Mouse (Mus musculus): ENCODE results near the gene Kirrel3. TPM values are rescaled to one million over a fixed set of nuclear protein-coding genes. Genes with fewer than 3 reads are reported as not detected.

Gene Kirrel3
- total RNA-seq (2021), result under 1 TPM; 0.50 to 0.61 TPM
- long read RNA-seq, experiment 1, partial matches to known transcripts, result 0 of 1 reads
- long read RNA-seq, experiment 1, other reads (novel, unspliced or antisense), result 1 of 1 reads
- long read RNA-seq, experiment 2, result 0 reads

- peak; percentile 50 to 51 for DNase-seq (ENCODE audit: low spot score in 2 of 2)
Measured at GRCm38 (mm10) chr9:34485759-34486431, at the start of gene Kirrel3. TSS of gene Kirrel3 (plus strand) at chr9:34485894.

- DNase-seq (ENCODE audit: low spot score in 2 of 2), result no peak
Measured at GRCm38 (mm10) chr9:34440721-34441120, 45.0 kb upstream of the Kirrel3 start.

- no peak for DNase-seq (ENCODE audit: low spot score in 2 of 2)
Measured at GRCm38 (mm10) chr9:34443950-34444349, 41.7 kb upstream of the Kirrel3 start.

- no peak for DNase-seq (ENCODE audit: low spot score in 2 of 2)
Measured at GRCm38 (mm10) chr9:34446497-34447350, 39.0 kb upstream of the Kirrel3 start.

- no peak for DNase-seq (ENCODE audit: low spot score in 2 of 2)
Measured at GRCm38 (mm10) chr9:34447736-34448135, 38.0 kb upstream of the Kirrel3 start.

GRCm38 (mm10) chr9:34448467-34448866 is 37.2 kb upstream of the Kirrel3 start:
- no peak for DNase-seq (ENCODE audit: low spot score in 2 of 2)

- no peak for DNase-seq (ENCODE audit: low spot score in 2 of 2)
Measured at GRCm38 (mm10) chr9:34458189-34458588, 27.5 kb upstream of the Kirrel3 start.

GRCm38 (mm10) chr9:34459968-34460367 is 25.7 kb upstream of the Kirrel3 start:
- no peak for DNase-seq (ENCODE audit: low spot score in 2 of 2)

GRCm38 (mm10) chr9:34463666-34464065 is 22.0 kb upstream of the Kirrel3 start:
- no peak for DNase-seq (ENCODE audit: low spot score in 2 of 2)

- DNase-seq (ENCODE audit: low spot score in 2 of 2), result no peak
Measured at GRCm38 (mm10) chr9:34466058-34466457, 19.6 kb upstream of the Kirrel3 start.

- no peak for DNase-seq (ENCODE audit: low spot score in 2 of 2)
Measured at GRCm38 (mm10) chr9:34469180-34469579, 16.5 kb upstream of the Kirrel3 start.

- DNase-seq (ENCODE audit: low spot score in 2 of 2), result no peak
Measured at GRCm38 (mm10) chr9:34476206-34476605, 9.5 kb upstream of the Kirrel3 start.

GRCm38 (mm10) chr9:34478494-34478893 is 7.2 kb upstream of the Kirrel3 start:
- DNase-seq (ENCODE audit: low spot score in 2 of 2), result no peak

GRCm38 (mm10) chr9:34483236-34483635 is 2.5 kb upstream of the Kirrel3 start:
- no peak for DNase-seq (ENCODE audit: low spot score in 2 of 2)

GRCm38 (mm10) chr9:34484665-34485064 is 1.0 kb upstream of the Kirrel3 start:
- DNase-seq (ENCODE audit: low spot score in 2 of 2), result no peak

GRCm38 (mm10) chr9:34488267-34488666 is 2.6 kb downstream of the Kirrel3 start:
- DNase-seq (ENCODE audit: low spot score in 2 of 2), result no peak

GRCm38 (mm10) chr9:34488700-34489315 is 3.1 kb downstream of the Kirrel3 start:
- peak; percentile 35 to 36 for DNase-seq (ENCODE audit: low spot score in 2 of 2)

- DNase-seq (ENCODE audit: low spot score in 2 of 2), result no peak
Measured at GRCm38 (mm10) chr9:34489316-34489710, 3.6 kb downstream of the Kirrel3 start.

GRCm38 (mm10) chr9:34489760-34490159 is 4.1 kb downstream of the Kirrel3 start:
- no peak for DNase-seq (ENCODE audit: low spot score in 2 of 2)

- DNase-seq (ENCODE audit: low spot score in 2 of 2), result no peak
Measured at GRCm38 (mm10) chr9:34492121-34492520, 6.4 kb downstream of the Kirrel3 start.

GRCm38 (mm10) chr9:34493571-34493970 is 7.9 kb downstream of the Kirrel3 start:
- no peak for DNase-seq (ENCODE audit: low spot score in 2 of 2)

- no peak for DNase-seq (ENCODE audit: low spot score in 2 of 2)
Measured at GRCm38 (mm10) chr9:34498126-34498525, 12.4 kb downstream of the Kirrel3 start.
